Mouse (Mus musculus): ENCODE data around the gene Znrd1. TPM values are rescaled to one million over a fixed set of nuclear protein-coding genes. Genes with fewer than 3 reads are reported as not detected.
"Not testable (repeated sequence)": the region's sequence is repeated elsewhere in the genome, so short reads cannot be mapped to it uniquely, and the experiment has no call there.

The Znrd1 gene
- total RNA-seq (2021): 10 to 100 TPM; 21.4 to 26.9 TPM
- long read RNA-seq, experiment 1, transcript Znrd1-202 (5 exons, 710 nt): major isoform, 6 of 10 reads
- long read RNA-seq, experiment 1, partial matches to known transcripts: 0 of 10 reads
- long read RNA-seq, experiment 1, other reads (novel, unspliced or antisense): 0 of 10 reads
- long read RNA-seq, experiment 2, partial matches to known transcripts: 0 of 5 reads
- long read RNA-seq, experiment 2, other reads (novel, unspliced or antisense): 0 of 5 reads

GRCm38 (mm10) chr17:36957999-36958743 lies at the start of gene Znrd1, which contains the start of gene Znrd1as:
Gene Znrd1, minus strand, starts transcription at chr17:36958559.
Gene Znrd1as, plus strand, starts transcription at chr17:36958592.
- DNase-seq: peak; percentile 94
- intact Hi-C loops (cut with DNase I): loop anchor here (5.0 kb wide), 1 partner anchor 41 kb away; no protein-coding TSS in a partner anchor

- intact Hi-C loops (cut with DNase I): loop anchor here (5.0 kb wide), 1 partner anchor 166 kb away; the partner anchor contains the start of gene Trim26
These were observed 45.0 kb upstream of the Znrd1 start for GRCm38 (mm10) chr17:37003366-37003765.

GRCm38 (mm10) chr17:37002364-37003330 lies 44.3 kb upstream of the Znrd1 start:
- intact Hi-C loops (cut with DNase I): loop anchor here (5.0 kb wide), 1 partner anchor 165 kb away; the partner anchor contains the start of gene Trim26
- peak; percentile 42 to 48 for DNase-seq

More at GRCm38 (mm10) chr17:37003366-37003765, 45.0 kb upstream of the Znrd1 start:
- DNase-seq: no peak

GRCm38 (mm10) chr17:37000863-37001262 lies 42.5 kb upstream of the Znrd1 start, which contains the start of gene Zfp57:
Gene Zfp57, plus strand, starts transcription at chr17:37001163.
- intact Hi-C loops (cut with DNase I): loop anchor here (5.0 kb wide), 1 partner anchor 164 kb away; the partner anchor contains the start of gene Trim26
- DNase-seq: no peak

DNA sequence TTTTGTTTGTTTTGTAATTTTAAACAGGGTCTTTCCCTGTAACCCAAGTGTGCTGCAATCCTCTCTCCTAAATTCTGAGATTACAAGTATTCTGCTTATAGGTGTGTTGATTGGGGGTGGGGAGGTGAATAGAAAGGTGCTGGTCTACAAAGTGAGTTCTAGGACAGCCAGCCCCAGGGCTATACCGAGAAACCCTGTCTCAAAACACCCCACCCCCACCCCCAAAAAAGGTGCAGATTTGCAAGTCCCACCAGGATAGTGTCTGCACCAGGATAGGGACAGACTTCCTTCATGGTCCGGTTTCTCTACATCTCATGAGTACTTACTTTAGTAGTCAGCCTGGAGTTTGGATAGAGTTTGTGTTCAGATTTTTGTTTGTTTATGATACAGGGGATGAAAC lies 40.1 kb upstream of the Znrd1 start:
- intact Hi-C loops (cut with DNase I): loop anchor here (5.0 kb wide), 1 partner anchor 49 kb away; the partner anchor contains the start of gene Gabbr1
- DNase-seq: no peak

GRCm38 (mm10) chr17:36997033-36997735 lies 38.8 kb upstream of the Znrd1 start:
- peak; percentile 78 to 85 for DNase-seq
- intact Hi-C loops (cut with DNase I): loop anchor here (5.0 kb wide), 1 partner anchor 50 kb away; the partner anchor contains the start of gene Gabbr1

DNA sequence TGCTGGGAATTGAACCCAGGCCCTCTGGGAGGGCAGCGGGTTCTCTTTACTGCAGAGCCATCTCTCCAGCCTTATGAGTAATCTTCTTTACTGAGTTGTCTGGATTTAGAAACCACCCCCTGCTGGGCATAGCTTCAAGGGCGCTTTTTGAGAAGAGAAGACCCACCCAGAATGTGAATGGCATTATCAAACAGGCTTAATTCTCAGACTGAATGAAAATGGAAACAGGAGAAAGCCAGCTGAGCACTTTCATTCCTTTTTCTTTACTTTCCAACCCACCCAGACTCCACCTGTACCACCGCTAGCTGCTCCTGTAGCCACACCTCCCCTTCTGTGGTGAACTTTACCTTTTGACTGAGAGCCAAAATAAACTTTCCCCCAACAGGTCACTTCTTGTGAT lies 37.1 kb upstream of the Znrd1 start:
- intact Hi-C loops (cut with DNase I): loop anchor here (5.0 kb wide), 1 partner anchor 52 kb away; the partner anchor contains the start of gene Gabbr1
- no peak for DNase-seq

GRCm38 (mm10) chr17:36994528-36994927 lies 36.2 kb upstream of the Znrd1 start:
- DNase-seq: no peak
- intact Hi-C loops (cut with DNase I): no loop called here

DNA sequence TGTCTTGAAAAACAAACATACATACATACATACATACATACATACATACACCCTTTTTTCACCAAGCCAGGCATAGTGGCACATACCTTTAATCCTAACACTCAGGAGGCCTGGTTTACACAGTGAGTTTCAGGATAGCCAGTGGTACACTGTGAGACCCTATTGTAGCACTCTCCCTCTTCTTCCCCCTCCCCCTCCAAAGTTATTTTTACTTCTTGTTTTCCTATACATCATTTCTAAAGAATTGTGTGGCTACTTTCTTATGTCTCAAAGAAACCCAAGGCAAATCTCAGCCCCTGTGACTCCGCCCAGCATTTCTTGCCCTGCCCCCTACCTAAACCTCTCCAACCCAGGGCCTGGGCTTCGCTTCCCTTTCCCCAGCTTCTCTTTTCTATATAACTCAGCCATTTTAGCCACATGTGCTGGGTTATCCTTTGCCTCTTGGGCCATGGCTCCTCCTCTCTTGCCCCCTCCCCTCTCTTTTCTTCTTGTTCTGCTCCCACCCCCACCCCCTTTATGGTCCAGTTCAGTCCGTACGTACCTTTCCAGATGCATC lies 35.5 kb upstream of the Znrd1 start:
- no peak for DNase-seq
- intact Hi-C loops (cut with DNase I): no loop called here

GRCm38 (mm10) chr17:36992336-36993104 lies 34.2 kb upstream of the Znrd1 start:
- DNase-seq: no peak
- intact Hi-C loops (cut with DNase I): no loop called here

DNA sequence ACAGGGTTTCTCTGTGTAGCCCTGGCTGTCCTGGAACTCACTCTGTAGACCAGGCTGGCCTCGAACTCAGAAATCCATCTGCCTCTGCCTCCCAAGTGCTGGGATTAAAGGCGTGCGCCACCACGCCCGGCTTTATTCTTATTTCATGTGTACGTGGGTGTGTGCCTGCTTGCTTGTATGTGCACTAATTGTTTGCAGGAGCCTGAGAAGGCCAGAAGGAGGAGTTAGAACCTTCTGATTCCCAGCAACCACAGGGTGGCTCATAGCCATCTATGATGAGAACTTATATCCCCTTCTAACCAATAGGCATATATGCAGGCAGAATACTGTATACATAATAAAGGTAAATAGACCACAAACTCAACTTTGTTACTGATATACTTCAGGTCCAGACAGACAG lies 32.3 kb upstream of the Znrd1 start:
- intact Hi-C loops (cut with DNase I): not testable (repeated sequence)

GRCm38 (mm10) chr17:36989437-36989836 lies 31.1 kb upstream of the Znrd1 start, which contains the start of gene H2-M5:
Gene H2-M5, minus strand, starts transcription at chr17:36989537.
- intact Hi-C loops (cut with DNase I): no loop called here
- no peak for DNase-seq

More for the DNA sequence above, 32.3 kb upstream of the Znrd1 start:
- DNase-seq: not testable (repeated sequence)

- DNase-seq: no peak
- intact Hi-C loops (cut with DNase I): no loop called here
These were observed 30.1 kb upstream of the Znrd1 start for GRCm38 (mm10) chr17:36988475-36988874.

- no peak for DNase-seq
- intact Hi-C loops (cut with DNase I): no loop called here
These were observed 24.1 kb upstream of the Znrd1 start for GRCm38 (mm10) chr17:36982253-36983155.

- intact Hi-C loops (cut with DNase I): no loop called here
- no peak for DNase-seq
These were observed 23.5 kb upstream of the Znrd1 start for GRCm38 (mm10) chr17:36981845-36982244.

DNA sequence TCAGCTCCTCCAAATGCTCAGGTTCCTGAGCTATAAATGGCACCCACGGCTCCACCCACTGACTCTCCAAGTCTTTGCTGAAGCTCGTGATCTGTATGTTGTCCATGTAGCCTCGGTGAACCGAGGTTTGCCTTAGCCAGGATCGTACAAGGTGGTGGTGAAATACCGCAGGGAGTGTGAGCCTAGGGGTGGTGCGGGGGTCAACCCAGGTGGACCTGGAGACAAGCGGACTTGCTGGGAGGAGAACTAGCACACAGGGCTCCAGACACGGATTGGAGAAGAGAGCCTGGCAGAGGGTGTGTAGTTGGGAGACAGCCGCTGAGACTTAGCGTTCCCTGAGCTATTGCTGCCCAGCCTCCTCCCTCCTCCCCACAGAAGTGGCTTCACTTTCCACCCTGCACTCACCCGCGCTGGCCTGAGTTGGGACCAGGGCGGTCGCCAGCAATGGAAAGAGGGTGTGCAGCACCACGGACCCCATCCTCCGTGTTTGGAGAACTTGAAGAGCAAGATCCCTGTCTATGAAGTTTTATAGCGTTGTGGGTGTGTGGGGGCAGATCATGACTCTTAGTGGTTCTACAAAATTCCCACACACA lies 23.0 kb upstream of the Znrd1 start, which contains the start of gene 2410137M14Rik:
Gene 2410137M14Rik, minus strand, starts transcription at position 17 of the 593 bp plus-strand sequence.
- DNase-seq: peak in 1 of 2 experiments; percentile 5
- intact Hi-C loops (cut with DNase I): no loop called here
